Mouse (Mus musculus): ENCODE data around the gene Creg1. TPM values are rescaled to one million over a fixed set of nuclear protein-coding genes. Genes with fewer than 3 reads are reported as not detected.

Gene Creg1
- total RNA-seq, 1 experiment = 15.7 TPM

GRCm38 (mm10) chr1:165818145-165818860, 54.8 kb downstream of the Creg1 start:
- Histone ChIP-seq H3K9ac (ENCODE audit: insufficient read depth, low read depth, low read length, poor library complexity, severe bottlenecking) (no peak overlapping the region), H3K36me3 (ENCODE audit: control insufficient read depth, insufficient read depth, low read length, poor library complexity, severe bottlenecking) (no peaks in the 10 kb centered on the region), H3K4me1 (ENCODE audit: control insufficient read depth in 2 of 2, insufficient read depth in 2 of 2, low read length in 2 of 2, poor library complexity in 1 of 2) (no peaks in the 10 kb centered on the region), H3K4me3 (ENCODE audit: insufficient read depth in 1 of 2, low read depth in 1 of 2, low read length in 2 of 2, poor library complexity in 1 of 2, severe bottlenecking in 1 of 2) (no peak overlapping the region), H3K27ac (ENCODE audit: insufficient read depth, low read depth, low read length, poor library complexity, severe bottlenecking) (no peak overlapping the region), H3K9me3 (ENCODE audit: control insufficient read depth, insufficient read depth, low read depth, low read length) (no peaks in the 10 kb centered on the region)
- in situ Hi-C loops (cut with MboI; ENCODE audit: low sequenced_read_pairs in 2 of 2, unreplicated experiment in 2 of 2) = no loop called here
- DNase-seq (ENCODE audit: low read depth, low spot score) = no peak
- TF ChIP-seq ZNF384 (IDR thresholded peaks at IDR 0.05; ENCODE audit: low read depth, low read length) = no peak
- no peak for TF ChIP-seq ZC3H11A (IDR thresholded peaks at IDR 0.05; ENCODE audit: borderline replicate concordance, low read depth, low read length)
- TF ChIP-seq CHD2 (IDR thresholded peaks at IDR 0.05; ENCODE audit: low read depth, low read length) = no peak
- no peak for TF ChIP-seq MAFK (IDR thresholded peaks at IDR 0.05; ENCODE audit: insufficient read depth, low read depth, low read length)
- TF ChIP-seq HCFC1 (IDR thresholded peaks at IDR 0.05; ENCODE audit: borderline replicate concordance, insufficient read depth, low read length) = no peak

GRCm38 (mm10) chr1:165819147-165819546, 55.6 kb downstream of the Creg1 start:
- in situ Hi-C loops (cut with MboI; ENCODE audit: low sequenced_read_pairs in 2 of 2, unreplicated experiment in 2 of 2) = no loop called here
- H3K4me1 ChIP-seq (ENCODE audit: control insufficient read depth in 2 of 2, insufficient read depth in 2 of 2, low read length in 2 of 2, poor library complexity in 1 of 2) = no peaks in the 10 kb centered on the region

GRCm38 (mm10) chr1:165822031-165822430, 58.5 kb downstream of the Creg1 start:
- no peak for DNase-seq (ENCODE audit: low read depth, low spot score)
- no peaks in the 10 kb centered on the region for H3K36me3 ChIP-seq (ENCODE audit: control insufficient read depth, insufficient read depth, low read length, poor library complexity, severe bottlenecking)
- H3K4me1 ChIP-seq (ENCODE audit: control insufficient read depth in 2 of 2, insufficient read depth in 2 of 2, low read length in 2 of 2, poor library complexity in 1 of 2) = no peaks in the 10 kb centered on the region
- no peak overlapping the region for H3K4me3 ChIP-seq (ENCODE audit: insufficient read depth in 1 of 2, low read depth in 1 of 2, low read length in 2 of 2, poor library complexity in 1 of 2, severe bottlenecking in 1 of 2)
- TF ChIP-seq CHD2 (IDR thresholded peaks at IDR 0.05; ENCODE audit: low read depth, low read length) = no peak
- TF ChIP-seq ZNF384 (IDR thresholded peaks at IDR 0.05; ENCODE audit: low read depth, low read length) = no peak
- no peak for TF ChIP-seq MAFK (IDR thresholded peaks at IDR 0.05; ENCODE audit: insufficient read depth, low read depth, low read length)
- H3K9ac ChIP-seq (ENCODE audit: insufficient read depth, low read depth, low read length, poor library complexity, severe bottlenecking) = no peak overlapping the region
- no peak overlapping the region for H3K27ac ChIP-seq (ENCODE audit: insufficient read depth, low read depth, low read length, poor library complexity, severe bottlenecking)
- H3K9me3 ChIP-seq (ENCODE audit: control insufficient read depth, insufficient read depth, low read depth, low read length) = no peaks in the 10 kb centered on the region
- in situ Hi-C loops (cut with MboI; ENCODE audit: low sequenced_read_pairs in 2 of 2, unreplicated experiment in 2 of 2) = no loop called here

More at GRCm38 (mm10) chr1:165819147-165819546, 55.6 kb downstream of the Creg1 start:
- Histone ChIP-seq H3K9ac (ENCODE audit: insufficient read depth, low read depth, low read length, poor library complexity, severe bottlenecking) (no peak overlapping the region), H3K27ac (ENCODE audit: insufficient read depth, low read depth, low read length, poor library complexity, severe bottlenecking) (no peak overlapping the region), H3K36me3 (ENCODE audit: control insufficient read depth, insufficient read depth, low read length, poor library complexity, severe bottlenecking) (no peaks in the 10 kb centered on the region), H3K9me3 (ENCODE audit: control insufficient read depth, insufficient read depth, low read depth, low read length) (no peaks in the 10 kb centered on the region), H3K4me3 (ENCODE audit: insufficient read depth in 1 of 2, low read depth in 1 of 2, low read length in 2 of 2, poor library complexity in 1 of 2, severe bottlenecking in 1 of 2) (no peak overlapping the region)
- TF ChIP-seq CHD2 (IDR thresholded peaks at IDR 0.05; ENCODE audit: low read depth, low read length) = no peak
- no peak for TF ChIP-seq ZNF384 (IDR thresholded peaks at IDR 0.05; ENCODE audit: low read depth, low read length)
- TF ChIP-seq ZC3H11A (IDR thresholded peaks at IDR 0.05; ENCODE audit: borderline replicate concordance, low read depth, low read length) = no peak
- TF ChIP-seq MAFK (IDR thresholded peaks at IDR 0.05; ENCODE audit: insufficient read depth, low read depth, low read length) = no peak
- no peak for TF ChIP-seq HCFC1 (IDR thresholded peaks at IDR 0.05; ENCODE audit: borderline replicate concordance, insufficient read depth, low read length)
- no peak for DNase-seq (ENCODE audit: low read depth, low spot score)

Other genes with a start within 250 kb of the Creg1 start
- 52.0 and 60.1 TPM in 2 replicates for gene Mpzl1, start 129.2 kb upstream of the Creg1 start, total RNA-seq (2012; rRNA removed)
- 1.5 and 5.4 TPM in 2 replicates for gene Rcsd1, start 54.0 kb upstream of the Creg1 start, total RNA-seq (2012; rRNA removed)
- gene Cd247, start 24.9 kb downstream of the Creg1 start, total RNA-seq (2012; rRNA removed) = 6.1 and 9.5 TPM in 2 replicates
- 37.9 and 55.6 TPM in 2 replicates for gene Pou2f1, start 238.9 kb downstream of the Creg1 start, total RNA-seq (2012; rRNA removed)

Measured in ES-E14 (cell line).